Mouse (Mus musculus) hindbrain, embryonic 10.5 days (tissue): Measurements from ENCODE around the gene Kirrel3. TPM values are rescaled to one million over a fixed set of nuclear protein-coding genes. Genes with fewer than 3 reads are reported as not detected.

Experiments
- DNase-seq: peaks from one replicate; pipeline ENCODE4 v3.0.0-alpha.2; 2017; ENCODE audit warnings: low spot score
- H3K27ac ChIP-seq: fragments of 300-500 bp; sonication (generic); 2 replicates; pipeline ENCODE4 v1.5.1; 2016; ENCODE audit warnings: mild to moderate bottlenecking, moderate library complexity
- H3K27me3 ChIP-seq: fragments of 300-500 bp; sonication (generic); 2 replicates; pipeline ENCODE4 v1.6.1; 2016; ENCODE audit warnings: mild to moderate bottlenecking; ENCODE audit not compliant: poor library complexity, insufficient read depth, severe bottlenecking
- H3K36me3 ChIP-seq: fragments of 300-500 bp; sonication (generic); 2 replicates; pipeline ENCODE4 v1.6.1; 2016; ENCODE audit warnings: mild to moderate bottlenecking, moderate library complexity
- H3K4me1 ChIP-seq: fragments of 300-500 bp; sonication (generic); replicated peaks from 2 replicates; pipeline ENCODE4 v1.6.1; 2016; ENCODE audit warnings: mild to moderate bottlenecking
- H3K4me3 ChIP-seq: fragments of 300-500 bp; sonication (generic); 2 replicates; pipeline ENCODE4 v1.5.1; 2016; ENCODE audit warnings: mild to moderate bottlenecking, moderate library complexity
- H3K9me3 ChIP-seq: fragments of 300-500 bp; sonication (generic); 2 replicates; pipeline ENCODE4 v1.6.1; 2016; ENCODE audit warnings: mild to moderate bottlenecking, moderate library complexity
- WGBS: fragments of 180-500 bp; shearing (Covaris S2); methylation state at CpG from one replicate; pipeline ENCODE4 v1.1.7; 2016; 5-methylcytosine and 5-hydroxymethylcytosine counted together
- polyA plus RNA-seq: library from polyadenylated mRNA; unstranded; fragments of >200 nt; fragmentation: Nextera tagmentation; extraction: Ambion mirVana; gene quantifications from 2 replicates; pipeline ENCODE4 v1.2.1, GENCODE M21; 2016

Kirrel3 gene
- polyA plus RNA-seq, 1 experiment from 2014 or later = 9.8 TPM

DNA sequence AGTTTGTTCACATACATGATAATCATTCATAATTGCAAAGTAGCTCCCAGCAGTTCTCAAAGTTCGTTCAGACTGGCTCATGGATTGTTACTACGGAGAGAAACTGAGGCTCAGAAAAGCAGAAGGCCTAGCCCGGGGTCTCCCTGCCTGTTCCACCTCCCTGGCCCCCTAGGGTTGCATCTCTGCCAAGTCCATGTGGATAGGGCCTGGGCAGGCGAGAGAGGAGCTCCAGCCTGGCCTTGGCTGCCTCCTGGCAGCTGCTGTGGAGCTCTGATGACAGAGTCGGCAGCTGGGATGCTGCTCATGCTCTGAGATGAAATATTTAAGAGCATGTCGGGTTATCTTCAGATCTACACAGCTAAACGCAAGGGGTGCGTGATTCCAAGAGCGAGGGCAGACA is 459.6 kb downstream of the Kirrel3 start:
- Histone ChIP-seq H3K9me3 (no peaks in the 10 kb centered on the region), H3K27me3 (no peaks in the 10 kb centered on the region), H3K4me3 (no peak overlapping the region), H3K27ac (0 out of 2 replicates have a peak overlapping the region, but pooled peaks have one; percentile 31), H3K36me3 (no peaks in the 10 kb centered on the region), H3K4me1 (peaks cover 18% of the 10 kb centered on the region)
- WGBS = 88% methylated on average over 9 of the region's 9 CpGs
- DNase-seq = no peak

- peak overlapping the region; percentile 56; the same call in 1 of the 2 replicates for H3K27ac ChIP-seq
- 22% methylated on average over 6 of the region's 6 CpGs for WGBS
Observed at GRCm38 (mm10) chr9:34947258-34947657, 461.6 kb downstream of the Kirrel3 start.

GRCm38 (mm10) chr9:34947717-34948116 is 462.0 kb downstream of the Kirrel3 start:
- Histone ChIP-seq H3K27me3 (no peaks in the 10 kb centered on the region), H3K9me3 (no peaks in the 10 kb centered on the region), H3K4me3 (no peak overlapping the region), H3K4me1 (peaks cover 24% of the 10 kb centered on the region), H3K36me3 (no peaks in the 10 kb centered on the region), H3K27ac (no peak overlapping the region; the same call in 1 of the 2 replicates)
- no peak for DNase-seq

More at GRCm38 (mm10) chr9:34947258-34947657, 461.6 kb downstream of the Kirrel3 start:
- peak; percentile 14 for DNase-seq
- Histone ChIP-seq H3K27me3 (no peaks in the 10 kb centered on the region), H3K4me3 (no peak overlapping the region), H3K9me3 (no peaks in the 10 kb centered on the region), H3K4me1 (peaks cover 25% of the 10 kb centered on the region), H3K36me3 (no peaks in the 10 kb centered on the region)

DNA sequence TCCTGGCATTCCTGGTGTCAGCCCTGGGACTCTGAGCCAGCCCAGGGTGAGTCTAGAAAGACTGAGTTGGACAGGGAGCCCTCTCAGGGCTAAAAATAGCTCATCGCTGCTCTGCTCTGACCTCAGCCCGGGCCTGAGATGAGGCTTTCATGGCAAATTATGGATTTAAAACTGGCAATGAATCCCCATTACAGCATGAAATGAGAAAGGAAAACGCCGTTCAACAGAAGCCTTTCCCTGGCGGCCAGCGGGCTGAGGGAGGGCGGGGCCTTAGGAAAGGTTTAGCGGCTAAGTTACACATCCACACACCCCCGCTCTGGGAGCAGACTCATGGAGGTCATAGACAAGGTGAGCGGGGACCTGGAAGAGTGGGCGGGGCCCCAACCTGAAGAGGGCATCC is 467.7 kb downstream of the Kirrel3 start:
- H3K36me3 ChIP-seq = no peaks in the 10 kb centered on the region
- no peaks in the 10 kb centered on the region for H3K27me3 ChIP-seq
- no peaks in the 10 kb centered on the region for H3K9me3 ChIP-seq
- H3K4me3 ChIP-seq = no peak overlapping the region
- peaks cover 25% of the 10 kb centered on the region for H3K4me1 ChIP-seq
- 53% methylated on average over 11 of the region's 11 CpGs for WGBS
- no peak for DNase-seq
- H3K27ac ChIP-seq = 0 out of 2 replicates have a peak overlapping the region, but pooled peaks have one; percentile 10

DNA sequence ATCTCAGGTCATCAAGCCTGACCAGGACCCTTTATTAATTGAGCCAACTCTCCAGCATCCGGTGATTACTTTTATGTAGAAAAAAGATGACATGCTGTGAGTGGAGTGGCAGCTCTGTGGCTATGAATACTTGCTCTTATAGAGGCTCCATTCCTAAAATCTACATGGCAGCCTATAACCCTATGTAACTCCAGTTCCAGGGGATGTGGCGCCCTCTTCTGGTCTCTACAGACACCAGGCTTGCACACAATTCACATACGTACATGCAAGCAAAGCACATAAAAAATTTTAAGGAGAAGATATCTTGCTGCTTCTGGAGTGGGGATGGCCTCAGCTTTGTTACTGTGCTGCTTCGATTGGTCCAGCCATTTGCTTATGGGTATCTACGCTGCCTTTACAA is 468.5 kb downstream of the Kirrel3 start:
- Histone ChIP-seq H3K4me3 (no peak overlapping the region), H3K36me3 (no peaks in the 10 kb centered on the region), H3K9me3 (no peaks in the 10 kb centered on the region), H3K27ac (no peak overlapping the region), H3K27me3 (no peaks in the 10 kb centered on the region), H3K4me1 (peaks cover 25% of the 10 kb centered on the region)
- DNase-seq = peak; percentile 54
- 51% methylated on average over 5 of the region's 5 CpGs for WGBS

DNA sequence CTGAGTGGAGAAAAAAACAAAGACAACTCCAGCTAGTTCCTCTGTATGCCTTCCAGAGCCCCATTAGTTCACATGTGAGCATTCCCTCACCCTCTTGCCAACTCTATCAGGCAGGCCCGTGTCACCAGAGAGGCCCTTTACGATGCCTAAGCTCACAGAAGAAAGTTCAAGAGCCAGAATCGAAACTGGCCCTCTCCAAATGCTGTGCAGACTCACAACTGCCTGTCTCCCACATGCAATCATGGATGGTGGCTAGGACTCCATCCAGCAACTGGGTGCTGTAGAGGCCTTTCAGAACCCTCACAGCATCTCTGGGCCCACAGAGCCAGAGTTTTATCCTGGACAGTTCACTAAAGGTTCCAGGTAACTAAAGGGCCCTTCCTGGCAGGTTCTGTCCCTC is 470.8 kb downstream of the Kirrel3 start:
- Histone ChIP-seq H3K27ac (no peak overlapping the region), H3K4me1 (peaks cover 20% of the 10 kb centered on the region), H3K27me3 (no peaks in the 10 kb centered on the region), H3K36me3 (no peaks in the 10 kb centered on the region), H3K4me3 (no peak overlapping the region), H3K9me3 (no peaks in the 10 kb centered on the region)
- no peak for DNase-seq
- 90% methylated on average over 3 of the region's 3 CpGs for WGBS

GRCm38 (mm10) chr9:34957691-34958090 is 472.0 kb downstream of the Kirrel3 start:
- peaks cover 14% of the 10 kb centered on the region for H3K4me1 ChIP-seq
- no peak for DNase-seq
- H3K9me3 ChIP-seq = no peaks in the 10 kb centered on the region
- H3K36me3 ChIP-seq = no peaks in the 10 kb centered on the region
- H3K4me3 ChIP-seq = no peak overlapping the region
- 0 out of 2 replicates have a peak, but pooled peaks cover 5% of the 10 kb centered on the region for H3K27me3 ChIP-seq
- H3K27ac ChIP-seq = no peak overlapping the region
- WGBS = 84% methylated on average over 6 of the region's 6 CpGs

- Histone ChIP-seq H3K36me3 (no peaks in the 10 kb centered on the region), H3K4me1 (peaks cover 8% of the 10 kb centered on the region), H3K9me3 (no peaks in the 10 kb centered on the region), H3K4me3 (no peak overlapping the region), H3K27me3 (0 out of 2 replicates have a peak, but pooled peaks cover 5% of the 10 kb centered on the region), H3K27ac (no peak overlapping the region)
- WGBS = 87% methylated on average over 5 of the region's 5 CpGs
- no peak for DNase-seq
Observed at GRCm38 (mm10) chr9:34958183-34958830, 472.6 kb downstream of the Kirrel3 start.

- H3K9me3 ChIP-seq = no peaks in the 10 kb centered on the region
- 0 out of 2 replicates have a peak, but pooled peaks cover 5% of the 10 kb centered on the region for H3K27me3 ChIP-seq
- H3K27ac ChIP-seq = no peak overlapping the region
- peaks cover 15% of the 10 kb centered on the region for H3K4me1 ChIP-seq
- H3K4me3 ChIP-seq = no peak overlapping the region
- no peak for DNase-seq
- 82% methylated on average over 12 of the region's 12 CpGs for WGBS
- no peaks in the 10 kb centered on the region for H3K36me3 ChIP-seq
Observed at GRCm38 (mm10) chr9:34960736-34961135, 475.0 kb downstream of the Kirrel3 start.

- H3K9me3 ChIP-seq = no peaks in the 10 kb centered on the region
- no peaks in the 10 kb centered on the region for H3K36me3 ChIP-seq
- no peak for DNase-seq
- 85% methylated on average over 14 of the region's 14 CpGs for WGBS
- H3K27ac ChIP-seq = no peak overlapping the region
- 0 out of 2 replicates have a peak, but pooled peaks cover 5% of the 10 kb centered on the region for H3K27me3 ChIP-seq
- peaks cover 15% of the 10 kb centered on the region for H3K4me1 ChIP-seq
- no peak overlapping the region for H3K4me3 ChIP-seq
Observed at GRCm38 (mm10) chr9:34961171-34961570, 475.5 kb downstream of the Kirrel3 start.

GRCm38 (mm10) chr9:34962251-34962650 is 476.6 kb downstream of the Kirrel3 start:
- 0 out of 2 replicates have a peak, but pooled peaks cover 5% of the 10 kb centered on the region for H3K27me3 ChIP-seq
- no peaks in the 10 kb centered on the region for H3K36me3 ChIP-seq
- 90% methylated on average over 4 of the region's 4 CpGs for WGBS
- no peak for DNase-seq
- no peak overlapping the region for H3K27ac ChIP-seq
- peaks cover 15% of the 10 kb centered on the region for H3K4me1 ChIP-seq
- H3K4me3 ChIP-seq = no peak overlapping the region
- H3K9me3 ChIP-seq = no peaks in the 10 kb centered on the region

DNA sequence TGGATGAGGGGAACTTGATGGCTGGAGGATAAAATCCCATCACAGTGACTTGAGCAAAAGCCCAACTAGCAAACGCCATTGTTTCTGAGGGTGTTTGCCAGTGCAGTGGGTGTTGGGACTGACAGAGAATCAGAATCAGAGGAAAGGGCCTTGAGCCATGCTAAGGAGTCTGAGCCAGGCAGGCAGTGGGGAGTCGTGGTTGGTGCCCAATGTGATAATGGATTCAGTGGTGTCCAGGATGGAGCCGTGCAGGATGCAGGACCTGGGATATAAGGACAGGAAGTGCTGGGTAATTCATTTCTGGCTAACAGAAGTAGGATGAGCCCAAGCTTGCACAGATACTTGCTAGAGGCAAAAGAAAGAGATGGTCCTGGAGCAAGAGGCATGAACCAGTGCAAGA is 477.9 kb downstream of the Kirrel3 start:
- no peak overlapping the region for H3K4me3 ChIP-seq
- H3K27ac ChIP-seq = no peak overlapping the region
- H3K9me3 ChIP-seq = no peaks in the 10 kb centered on the region
- DNase-seq = no peak
- no peaks in the 10 kb centered on the region for H3K36me3 ChIP-seq
- H3K27me3 ChIP-seq = 0 out of 2 replicates have a peak, but pooled peaks cover 5% of the 10 kb centered on the region
- 90% methylated on average over 3 of the region's 3 CpGs for WGBS
- peaks cover 20% of the 10 kb centered on the region for H3K4me1 ChIP-seq

DNA sequence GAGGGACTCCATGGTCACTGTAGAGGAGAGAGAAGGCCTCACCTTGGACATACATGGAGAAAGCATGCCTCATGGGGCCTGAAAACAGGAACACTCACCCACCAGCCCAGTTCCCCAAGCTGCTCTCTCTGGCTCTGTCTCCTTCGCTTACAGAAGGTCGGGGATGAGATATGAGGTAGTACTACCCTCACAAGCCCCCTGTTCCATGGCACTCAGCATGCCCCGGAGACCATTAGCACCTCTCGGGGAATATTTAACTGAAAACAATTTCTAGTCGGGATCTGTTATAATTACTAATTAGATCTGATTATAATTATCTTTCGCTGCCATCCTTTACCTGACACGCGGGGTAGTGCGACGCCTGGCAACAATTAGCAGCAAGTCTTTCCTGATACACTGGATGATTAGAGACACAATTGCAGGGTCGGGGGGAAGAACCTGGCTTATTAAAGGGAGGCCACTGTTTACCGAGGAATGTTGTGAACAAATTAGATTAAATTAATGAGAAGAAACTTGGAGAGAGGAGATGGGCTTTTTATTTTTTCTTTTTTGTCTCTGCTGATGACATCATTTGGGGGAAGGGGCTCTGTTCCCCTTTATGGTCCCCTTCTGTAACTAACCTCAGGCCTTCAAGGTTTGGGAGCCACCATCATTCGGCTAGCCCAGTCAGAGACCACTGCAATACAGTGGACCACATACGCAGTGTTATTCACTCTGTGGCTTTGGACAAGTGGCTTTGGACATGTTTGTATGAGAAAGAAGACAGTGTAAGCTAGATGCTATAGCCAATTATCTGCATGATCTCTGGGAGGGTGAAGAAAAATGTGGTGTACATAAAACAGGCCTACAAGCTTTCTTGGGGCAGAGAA is 478.7 kb downstream of the Kirrel3 start:
- 81% methylated on average over 14 of the region's 14 CpGs for whole genome bisulfite sequencing
- no peak overlapping the region for H3K4me3 ChIP-seq
- DNase-seq = no peak
- H3K9me3 ChIP-seq = no peaks in the 10 kb centered on the region
- H3K4me1 ChIP-seq = peaks cover 20% of the 10 kb centered on the region
- H3K27me3 ChIP-seq = 0 out of 2 replicates have a peak, but pooled peaks cover 5% of the 10 kb centered on the region
- H3K27ac ChIP-seq = peak overlapping the region; percentile 14
- H3K36me3 ChIP-seq = no peaks in the 10 kb centered on the region
